Mouse (Mus musculus): ENCODE data around the gene Tns4. TPM values are rescaled to one million over a fixed set of nuclear protein-coding genes. Genes with fewer than 3 reads are reported as not detected.

Gene Tns4
- polyA plus RNA-seq, 1 experiment from 2014 or later: 0.93 TPM

GRCm38 (mm10) chr11:99113111-99113510, 24.0 kb upstream of the Tns4 start:
- no peak overlapping the region for H3K4me3 ChIP-seq (replicated peaks)
- H3K4me2 ChIP-seq (replicated peaks): 0 out of 2 replicates have a peak overlapping the region, but pooled peaks have one; percentile 5
- peak; percentile 76 for ATAC-seq
- H3K4me1 ChIP-seq (replicated peaks): peaks cover 12% of the 10 kb centered on the region; the same call in 1 of the 2 replicates
- H3K27ac ChIP-seq: peak overlapping the region; percentile 74
- H3K9ac ChIP-seq: no peak overlapping the region
- H3K27me3 ChIP-seq (replicated peaks): no peaks in the 10 kb centered on the region
- H3K36me3 ChIP-seq: no peaks in the 10 kb centered on the region
- 5% methylated on average over 3 of the region's 3 CpGs for WGBS
- H3K9me3 ChIP-seq: no peaks in the 10 kb centered on the region

GRCm38 (mm10) chr11:99112700-99113099, 23.6 kb upstream of the Tns4 start:
- Histone ChIP-seq H3K9ac (no peak overlapping the region), H3K4me1 (replicated peaks) (peaks cover 13% of the 10 kb centered on the region; the same call in 1 of the 2 replicates), H3K27ac (peak overlapping the region; percentile 74), H3K27me3 (replicated peaks) (no peaks in the 10 kb centered on the region), H3K4me3 (replicated peaks) (no peak overlapping the region), H3K36me3 (no peaks in the 10 kb centered on the region), H3K9me3 (no peaks in the 10 kb centered on the region), H3K4me2 (replicated peaks) (peak overlapping the region; percentile 5; the same call in 1 of the 2 replicates)
- 11% methylated on average over 5 of the region's 5 CpGs for WGBS
- peak; percentile 48 for ATAC-seq

DNA sequence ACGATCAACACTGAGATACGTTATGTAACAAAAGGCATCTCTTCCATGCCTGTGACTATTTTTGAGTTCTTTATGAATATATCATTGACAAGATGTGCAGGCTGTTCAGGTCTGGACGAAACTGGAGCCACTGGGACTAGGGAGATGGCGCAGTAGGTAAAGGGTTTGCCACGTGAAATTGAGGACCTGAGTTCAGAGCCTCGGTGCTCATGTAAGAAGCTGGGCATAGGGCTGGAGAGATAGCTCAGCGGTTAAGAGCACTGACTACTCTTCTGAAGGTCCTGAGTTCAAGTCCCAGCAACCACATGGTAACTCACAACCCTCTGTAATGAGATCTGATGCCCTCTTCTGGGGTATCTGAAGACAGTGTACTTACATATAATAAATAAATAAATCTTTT, 22.5 kb upstream of the Tns4 start:
- no peaks in the 10 kb centered on the region for H3K27me3 ChIP-seq (replicated peaks)
- H3K9me3 ChIP-seq: no peaks in the 10 kb centered on the region
- H3K27ac ChIP-seq: no peak overlapping the region
- WGBS: 89% methylated on average over 7 of the region's 7 CpGs
- no peak overlapping the region for H3K9ac ChIP-seq
- H3K4me1 ChIP-seq (replicated peaks): peaks cover 18% of the 10 kb centered on the region
- no peak overlapping the region for H3K4me3 ChIP-seq (replicated peaks)
- H3K36me3 ChIP-seq: no peaks in the 10 kb centered on the region
- H3K4me2 ChIP-seq (replicated peaks): no peak overlapping the region
- ATAC-seq: no peak

DNA sequence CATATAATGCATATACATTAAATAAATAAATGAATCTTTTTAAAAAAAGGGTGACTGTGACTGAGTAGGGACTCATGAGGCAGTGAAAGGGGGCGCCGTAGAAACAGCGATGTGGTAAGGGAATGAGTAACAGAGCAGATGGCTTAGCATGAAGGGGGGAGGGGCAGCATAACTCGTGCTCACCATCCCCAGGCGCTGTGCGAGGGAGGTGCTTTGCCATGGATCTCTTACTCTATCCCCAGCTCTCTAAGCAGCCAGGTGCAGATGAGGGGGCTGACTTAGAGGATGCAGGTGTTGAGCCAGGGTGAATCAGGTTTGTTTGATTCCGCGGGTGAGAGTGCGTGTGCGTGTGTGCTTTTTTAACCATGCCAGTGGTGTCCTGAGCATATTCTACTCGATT, 22.0 kb upstream of the Tns4 start:
- ATAC-seq: no peak
- Histone ChIP-seq H3K4me2 (replicated peaks) (no peak overlapping the region), H3K9me3 (no peaks in the 10 kb centered on the region), H3K4me1 (replicated peaks) (peaks cover 21% of the 10 kb centered on the region), H3K9ac (no peak overlapping the region), H3K27me3 (replicated peaks) (no peaks in the 10 kb centered on the region), H3K4me3 (replicated peaks) (no peak overlapping the region), H3K27ac (no peak overlapping the region), H3K36me3 (no peaks in the 10 kb centered on the region)
- WGBS: 64% methylated on average over 11 of the region's 11 CpGs

- H3K4me3 ChIP-seq (replicated peaks): no peak overlapping the region
- H3K4me2 ChIP-seq (replicated peaks): no peak overlapping the region
- H3K9me3 ChIP-seq: no peaks in the 10 kb centered on the region
- peaks cover 23% of the 10 kb centered on the region for H3K4me1 ChIP-seq (replicated peaks)
- ATAC-seq: no peak
- H3K9ac ChIP-seq: no peak overlapping the region
- H3K27me3 ChIP-seq (replicated peaks): no peaks in the 10 kb centered on the region
- H3K27ac ChIP-seq: no peak overlapping the region
- 71% methylated on average over 15 of the region's 15 CpGs for WGBS
- no peaks in the 10 kb centered on the region for H3K36me3 ChIP-seq
Observed at GRCm38 (mm10) chr11:99110370-99111110, 21.4 kb upstream of the Tns4 start.

- 60% methylated on average over 3 of the region's 3 CpGs for WGBS
- Histone ChIP-seq H3K4me1 (replicated peaks) (peaks cover 25% of the 10 kb centered on the region), H3K4me3 (replicated peaks) (no peak overlapping the region), H3K9ac (no peak overlapping the region), H3K27me3 (replicated peaks) (no peaks in the 10 kb centered on the region), H3K27ac (no peak overlapping the region), H3K36me3 (no peaks in the 10 kb centered on the region), H3K4me2 (replicated peaks) (no peak overlapping the region), H3K9me3 (no peaks in the 10 kb centered on the region)
- ATAC-seq: no peak
Observed at GRCm38 (mm10) chr11:99108296-99108695, 19.2 kb upstream of the Tns4 start.

DNA sequence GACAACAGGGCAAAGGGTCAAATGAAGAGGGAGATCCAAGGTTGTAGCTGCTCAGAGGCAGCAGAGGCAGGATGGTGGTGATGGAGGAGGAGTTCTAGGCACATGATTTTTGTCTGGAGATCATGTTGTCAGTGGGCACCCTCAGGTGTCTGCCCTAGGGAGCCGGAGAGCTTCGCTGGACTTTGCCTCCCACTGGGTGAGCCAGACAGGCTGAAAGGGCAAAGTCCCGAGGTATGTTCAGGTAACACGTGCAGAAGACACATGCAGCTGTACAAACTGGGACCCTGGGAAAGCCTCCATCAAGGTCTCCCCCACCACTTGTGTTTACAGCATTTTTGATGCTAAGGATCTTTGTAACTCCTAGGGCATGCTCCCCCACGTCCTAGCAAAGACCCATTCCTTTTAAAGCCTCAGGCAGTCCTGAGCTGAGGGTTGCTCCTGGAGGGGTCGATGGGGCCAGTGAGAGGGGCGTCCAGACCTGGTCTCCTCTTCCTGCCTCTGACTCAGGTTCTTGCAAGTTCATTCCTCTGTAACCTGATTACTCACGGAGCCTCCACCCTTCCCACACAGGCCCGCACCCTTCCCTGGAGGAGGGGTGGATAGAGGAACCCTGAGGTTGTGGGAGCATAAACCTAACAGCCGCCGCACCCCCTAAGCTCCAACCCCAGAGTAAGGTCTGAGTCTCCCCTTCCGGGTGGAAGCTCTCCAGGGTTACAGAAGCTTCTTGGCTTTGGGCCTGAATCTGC, 17.0 kb upstream of the Tns4 start:
- Histone ChIP-seq H3K9ac (no peak overlapping the region), H3K27me3 (replicated peaks) (no peaks in the 10 kb centered on the region), H3K36me3 (no peaks in the 10 kb centered on the region), H3K4me1 (replicated peaks) (peaks cover 21% of the 10 kb centered on the region), H3K9me3 (no peaks in the 10 kb centered on the region), H3K27ac (peak overlapping the region; percentile 72), H3K4me3 (replicated peaks) (no peak overlapping the region), H3K4me2 (replicated peaks) (0 out of 2 replicates have a peak overlapping the region, but pooled peaks have one; percentile 27)
- ATAC-seq: peak; percentile 92
- 34% methylated on average over 12 of the region's 12 CpGs for WGBS

- 59% methylated on average over 9 of the region's 9 CpGs for WGBS
- H3K9ac ChIP-seq: no peak overlapping the region
- H3K9me3 ChIP-seq: no peaks in the 10 kb centered on the region
- H3K27me3 ChIP-seq (replicated peaks): no peaks in the 10 kb centered on the region
- no peak for ATAC-seq
- no peaks in the 10 kb centered on the region for H3K36me3 ChIP-seq
- H3K4me1 ChIP-seq (replicated peaks): peaks cover 21% of the 10 kb centered on the region
- H3K27ac ChIP-seq: no peak overlapping the region
- no peak overlapping the region for H3K4me2 ChIP-seq (replicated peaks)
- no peak overlapping the region for H3K4me3 ChIP-seq (replicated peaks)
Observed at GRCm38 (mm10) chr11:99104609-99105410, 15.7 kb upstream of the Tns4 start.

- no peak overlapping the region for H3K9ac ChIP-seq
- 82% methylated on average over 9 of the region's 9 CpGs for WGBS
- H3K36me3 ChIP-seq: no peaks in the 10 kb centered on the region
- no peak overlapping the region for H3K4me3 ChIP-seq (replicated peaks)
- H3K27ac ChIP-seq: no peak overlapping the region
- H3K9me3 ChIP-seq: no peaks in the 10 kb centered on the region
- no peaks in the 10 kb centered on the region for H3K27me3 ChIP-seq (replicated peaks)
- H3K4me1 ChIP-seq (replicated peaks): peaks cover 14% of the 10 kb centered on the region
- no peak overlapping the region for H3K4me2 ChIP-seq (replicated peaks)
- ATAC-seq: no peak
Observed at GRCm38 (mm10) chr11:99102575-99103270, 13.6 kb upstream of the Tns4 start.

GRCm38 (mm10) chr11:99101693-99102092, 12.6 kb upstream of the Tns4 start:
- Histone ChIP-seq H3K36me3 (no peaks in the 10 kb centered on the region), H3K4me2 (replicated peaks) (no peak overlapping the region), H3K9ac (no peak overlapping the region), H3K9me3 (no peaks in the 10 kb centered on the region), H3K27ac (no peak overlapping the region), H3K27me3 (replicated peaks) (no peaks in the 10 kb centered on the region), H3K4me3 (replicated peaks) (no peak overlapping the region), H3K4me1 (replicated peaks) (peaks cover 10% of the 10 kb centered on the region)
- 68% methylated on average over 8 of the region's 8 CpGs for WGBS
- no peak for ATAC-seq

DNA sequence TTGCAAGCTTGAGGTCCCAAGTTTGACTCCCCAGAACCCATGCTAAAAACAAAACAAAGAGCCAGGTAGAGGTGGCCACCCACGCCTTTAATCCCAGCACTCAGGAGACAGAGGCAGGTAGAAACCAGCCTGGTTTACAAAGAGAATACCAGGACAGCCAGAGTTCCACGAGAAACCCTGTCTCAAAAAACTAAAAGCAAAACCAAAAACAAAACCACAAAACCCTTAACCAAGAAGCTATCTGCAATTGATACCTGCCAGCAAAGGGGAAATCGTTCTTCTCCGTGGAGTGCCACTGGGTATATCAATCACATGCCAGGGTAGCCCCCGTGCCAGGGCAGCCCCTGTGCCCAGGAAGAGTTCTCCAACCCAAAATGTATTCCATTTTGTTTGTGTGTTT, 11.1 kb upstream of the Tns4 start:
- ATAC-seq: no peak
- Histone ChIP-seq H3K36me3 (no peaks in the 10 kb centered on the region), H3K4me1 (replicated peaks) (peaks cover 2% of the 10 kb centered on the region; the same call in 1 of the 2 replicates), H3K27me3 (replicated peaks) (no peaks in the 10 kb centered on the region), H3K9me3 (no peaks in the 10 kb centered on the region), H3K9ac (no peak overlapping the region), H3K4me3 (replicated peaks) (no peak overlapping the region), H3K27ac (no peak overlapping the region), H3K4me2 (replicated peaks) (no peak overlapping the region)
- 76% methylated on average over 5 of the region's 5 CpGs for WGBS
